Mouse (Mus musculus) megakaryocyte, embryonic 14.5 days (primary cell): ENCODE data around the gene Zmynd15.

Experiments
- FLI1 ChIP-seq: IDR thresholded peaks from 2 replicates; pipeline ENCODE4 v1.6.1; 2012; ENCODE audit warnings: low read length, inconsistent platforms, mixed read lengths
- GATA1 ChIP-seq: IDR thresholded peaks from 3 replicates; pipeline ENCODE4 v1.6.1; 2012; ENCODE audit warnings: mixed read lengths, low read length, inconsistent platforms, borderline replicate concordance

GRCm38 (mm10) chr11:70432048-70432894 lies 27.0 kb upstream of the Zmynd15 start, which contains the start of gene Arrb2:
- TF ChIP-seq GATA1, result 0 out of 3 replicates have a peak, but pooled peaks have one; percentile 61
- TF ChIP-seq FLI1, result no peak
